Mouse (Mus musculus): ENCODE data around the gene Ksr1. TPM values are rescaled to one million over a fixed set of nuclear protein-coding genes. Genes with fewer than 3 reads are reported as not detected.

Ksr1 gene
- polyA plus RNA-seq, 1 experiment = 106 TPM

- H3K27ac ChIP-seq (ENCODE audit: insufficient read depth, low read depth, low read length) = peak overlapping the region; percentile 57; the same call in 1 of the 2 replicates
- peaks cover 23% of the 10 kb centered on the region for H3K4me1 ChIP-seq (ENCODE audit: control insufficient read depth, insufficient read depth, insufficient read length, low read length)
- H3K4me3 ChIP-seq (ENCODE audit: low read depth, low read length) = no peak overlapping the region
- H3K36me3 ChIP-seq (ENCODE audit: control insufficient read depth, insufficient read depth, low read length) = peaks cover 13% of the 10 kb centered on the region
- WGBS = 68% methylated on average over 5 of the region's 5 CpGs
- no peak for TF ChIP-seq CTCF (IDR thresholded peaks at IDR 0.05; ENCODE audit: extremely low read depth, insufficient read length, insufficient replicate concordance, low read depth, low read length)
- no peak for TF ChIP-seq POLR2A (IDR thresholded peaks at IDR 0.05; ENCODE audit: low read depth, low read length)
- no peaks in the 10 kb centered on the region for H3K27me3 ChIP-seq (ENCODE audit: control insufficient read depth, insufficient read depth, low read length)
Measured at GRCm38 (mm10) chr11:79096673-79097072, 49.5 kb downstream of the Ksr1 start.

GRCm38 (mm10) chr11:79095713-79096112 is 50.5 kb downstream of the Ksr1 start:
- Histone ChIP-seq H3K4me3 (ENCODE audit: low read depth, low read length) (no peak overlapping the region), H3K36me3 (ENCODE audit: control insufficient read depth, insufficient read depth, low read length) (peaks cover 5% of the 10 kb centered on the region; the same call in 1 of the 2 replicates), H3K27me3 (ENCODE audit: control insufficient read depth, insufficient read depth, low read length) (no peaks in the 10 kb centered on the region), H3K27ac (ENCODE audit: insufficient read depth, low read depth, low read length) (peak overlapping the region; percentile 57), H3K4me1 (ENCODE audit: control insufficient read depth, insufficient read depth, insufficient read length, low read length) (peaks cover 23% of the 10 kb centered on the region)
- TF ChIP-seq POLR2A (IDR thresholded peaks at IDR 0.05; ENCODE audit: low read depth, low read length) (no peak), CTCF (IDR thresholded peaks at IDR 0.05; ENCODE audit: extremely low read depth, insufficient read length, insufficient replicate concordance, low read depth, low read length) (no peak)
- 78% methylated on average over 2 of the region's 2 CpGs for WGBS

- H3K4me3 ChIP-seq (ENCODE audit: low read depth, low read length) = no peak overlapping the region
- H3K36me3 ChIP-seq (ENCODE audit: control insufficient read depth, insufficient read depth, low read length) = peaks cover 4% of the 10 kb centered on the region; the same call in 1 of the 2 replicates
- no peak for TF ChIP-seq CTCF (IDR thresholded peaks at IDR 0.05; ENCODE audit: extremely low read depth, insufficient read length, insufficient replicate concordance, low read depth, low read length)
- TF ChIP-seq POLR2A (IDR thresholded peaks at IDR 0.05; ENCODE audit: low read depth, low read length) = no peak
- no peaks in the 10 kb centered on the region for H3K27me3 ChIP-seq (ENCODE audit: control insufficient read depth, insufficient read depth, low read length)
- H3K27ac ChIP-seq (ENCODE audit: insufficient read depth, low read depth, low read length) = peak overlapping the region; percentile 57
- H3K4me1 ChIP-seq (ENCODE audit: control insufficient read depth, insufficient read depth, insufficient read length, low read length) = peaks cover 23% of the 10 kb centered on the region
- WGBS = 80% methylated on average over 5 of the region's 5 CpGs
Measured at GRCm38 (mm10) chr11:79094727-79095126, 51.5 kb downstream of the Ksr1 start.

GRCm38 (mm10) chr11:79093986-79094695 is 52.1 kb downstream of the Ksr1 start:
- peak overlapping the region; percentile 54 for H3K27ac ChIP-seq (ENCODE audit: insufficient read depth, low read depth, low read length)
- 58% methylated on average over 10 of the region's 10 CpGs for WGBS
- H3K27me3 ChIP-seq (ENCODE audit: control insufficient read depth, insufficient read depth, low read length) = no peaks in the 10 kb centered on the region
- H3K4me1 ChIP-seq (ENCODE audit: control insufficient read depth, insufficient read depth, insufficient read length, low read length) = peaks cover 21% of the 10 kb centered on the region
- H3K4me3 ChIP-seq (ENCODE audit: low read depth, low read length) = no peak overlapping the region
- no peak for TF ChIP-seq POLR2A (IDR thresholded peaks at IDR 0.05; ENCODE audit: low read depth, low read length)
- no peak for TF ChIP-seq CTCF (IDR thresholded peaks at IDR 0.05; ENCODE audit: extremely low read depth, insufficient read length, insufficient replicate concordance, low read depth, low read length)
- H3K36me3 ChIP-seq (ENCODE audit: control insufficient read depth, insufficient read depth, low read length) = peaks cover 3% of the 10 kb centered on the region; the same call in 1 of the 2 replicates

- Histone ChIP-seq H3K27ac (ENCODE audit: insufficient read depth, low read depth, low read length) (peak overlapping the region; percentile 54), H3K4me1 (ENCODE audit: control insufficient read depth, insufficient read depth, insufficient read length, low read length) (peaks cover 24% of the 10 kb centered on the region; the same call in 1 of the 2 replicates), H3K27me3 (ENCODE audit: control insufficient read depth, insufficient read depth, low read length) (no peaks in the 10 kb centered on the region)
Measured at GRCm38 (mm10) chr11:79093386-79093906, 52.8 kb downstream of the Ksr1 start.

GRCm38 (mm10) chr11:79092802-79093201 is 53.4 kb downstream of the Ksr1 start:
- TF ChIP-seq POLR2A (IDR thresholded peaks at IDR 0.05; ENCODE audit: low read depth, low read length) (no peak), CTCF (IDR thresholded peaks at IDR 0.05; ENCODE audit: extremely low read depth, insufficient read length, insufficient replicate concordance, low read depth, low read length) (no peak)
- H3K27me3 ChIP-seq (ENCODE audit: control insufficient read depth, insufficient read depth, low read length) = no peaks in the 10 kb centered on the region
- peaks cover 29% of the 10 kb centered on the region for H3K4me1 ChIP-seq (ENCODE audit: control insufficient read depth, insufficient read depth, insufficient read length, low read length)
- 62% methylated on average over 7 of the region's 7 CpGs for WGBS
- no peak overlapping the region for H3K4me3 ChIP-seq (ENCODE audit: low read depth, low read length)
- H3K27ac ChIP-seq (ENCODE audit: insufficient read depth, low read depth, low read length) = peak overlapping the region; percentile 54
- peaks cover 1% of the 10 kb centered on the region; the same call in 1 of the 2 replicates for H3K36me3 ChIP-seq (ENCODE audit: control insufficient read depth, insufficient read depth, low read length)

More at GRCm38 (mm10) chr11:79093386-79093906, 52.8 kb downstream of the Ksr1 start:
- WGBS = 74% methylated on average over 15 of the region's 15 CpGs
- H3K4me3 ChIP-seq (ENCODE audit: low read depth, low read length) = no peak overlapping the region
- H3K36me3 ChIP-seq (ENCODE audit: control insufficient read depth, insufficient read depth, low read length) = peaks cover 1% of the 10 kb centered on the region; the same call in 1 of the 2 replicates
- no peak for TF ChIP-seq POLR2A (IDR thresholded peaks at IDR 0.05; ENCODE audit: low read depth, low read length)
- TF ChIP-seq CTCF (IDR thresholded peaks at IDR 0.05; ENCODE audit: extremely low read depth, insufficient read length, insufficient replicate concordance, low read depth, low read length) = no peak

GRCm38 (mm10) chr11:79092245-79092644 is 54.0 kb downstream of the Ksr1 start:
- TF ChIP-seq POLR2A (IDR thresholded peaks at IDR 0.05; ENCODE audit: low read depth, low read length) = no peak
- TF ChIP-seq CTCF (IDR thresholded peaks at IDR 0.05; ENCODE audit: extremely low read depth, insufficient read length, insufficient replicate concordance, low read depth, low read length) = no peak
- Histone ChIP-seq H3K27ac (ENCODE audit: insufficient read depth, low read depth, low read length) (peak overlapping the region; percentile 16; the same call in 1 of the 2 replicates), H3K36me3 (ENCODE audit: control insufficient read depth, insufficient read depth, low read length) (peaks cover 1% of the 10 kb centered on the region; the same call in 1 of the 2 replicates), H3K27me3 (ENCODE audit: control insufficient read depth, insufficient read depth, low read length) (no peaks in the 10 kb centered on the region), H3K4me1 (ENCODE audit: control insufficient read depth, insufficient read depth, insufficient read length, low read length) (peaks cover 33% of the 10 kb centered on the region), H3K4me3 (ENCODE audit: low read depth, low read length) (no peak overlapping the region)
- WGBS = 94% methylated on average over 6 of the region's 6 CpGs
